Mouse (Mus musculus) CH12.LX (cell line): ENCODE results near the gene Mgat5.

Source experiments
- BHLHE40 ChIP-seq: IDR thresholded peaks from 2 replicates; pipeline ENCODE4 v1.6.1; 2011; ENCODE audit warnings: mild to moderate bottlenecking, low read depth, low read length, improper control_type of control experiment
- CHD1 ChIP-seq: IDR thresholded peaks from 2 replicates; pipeline ENCODE4 v1.6.1; 2012; ENCODE audit warnings: low read depth, low read length, improper control_type of control experiment, inconsistent platforms
- CTCF ChIP-seq, 2 experiments: IDR thresholded peaks in 1 of 2; conservative IDR thresholded peaks in 1 of 2; 2 replicates each; pipeline ENCODE4 v1.5.1; 2011 to 2012; ENCODE audit warnings: low read depth in 2 of 2, low read length in 2 of 2, improper control_type of control experiment in 1 of 2, inconsistent platforms in 1 of 2, mild to moderate bottlenecking in 1 of 2, moderate library complexity in 1 of 2
- ETS1 ChIP-seq: conservative IDR thresholded peaks from 2 replicates; pipeline ENCODE4 v1.6.1; 2012; ENCODE audit warnings: low read depth, mild to moderate bottlenecking, inconsistent platforms, low read length, improper control_type of control experiment, moderate library complexity
- HCFC1 ChIP-seq: IDR thresholded peaks from 2 replicates; pipeline ENCODE4 v1.6.1; 2012; ENCODE audit warnings: low read depth, mild to moderate bottlenecking, inconsistent platforms, low read length, improper control_type of control experiment
- IRF4 ChIP-seq: IDR thresholded peaks from 2 replicates; pipeline ENCODE4 v1.6.1; 2014; ENCODE audit warnings: low read depth, mild to moderate bottlenecking, inconsistent platforms, low read length, improper control_type of control experiment
- NELFE ChIP-seq: IDR thresholded peaks from 2 replicates; pipeline ENCODE4 v1.6.1; 2011; ENCODE audit warnings: low read depth, low read length, improper control_type of control experiment
- POLR2A ChIP-seq: IDR thresholded peaks from 2 replicates; pipeline ENCODE4 v1.6.1; 2011; ENCODE audit warnings: low read depth, mild to moderate bottlenecking, improper control_type of control experiment, low read length
- RCOR1 ChIP-seq: conservative IDR thresholded peaks from 2 replicates; pipeline ENCODE4 v1.6.1; 2012; ENCODE audit warnings: low read depth, mild to moderate bottlenecking, inconsistent platforms, low read length, improper control_type of control experiment
- TCF12 ChIP-seq: IDR thresholded peaks from 2 replicates; pipeline ENCODE4 v1.6.1; 2014; ENCODE audit warnings: low read depth, mild to moderate bottlenecking, inconsistent platforms, low read length, improper control_type of control experiment
- ZNF384 ChIP-seq: IDR thresholded peaks from 2 replicates; pipeline ENCODE4 v1.6.1; 2012; ENCODE audit warnings: low read depth, low read length, improper control_type of control experiment, inconsistent platforms

DNA sequence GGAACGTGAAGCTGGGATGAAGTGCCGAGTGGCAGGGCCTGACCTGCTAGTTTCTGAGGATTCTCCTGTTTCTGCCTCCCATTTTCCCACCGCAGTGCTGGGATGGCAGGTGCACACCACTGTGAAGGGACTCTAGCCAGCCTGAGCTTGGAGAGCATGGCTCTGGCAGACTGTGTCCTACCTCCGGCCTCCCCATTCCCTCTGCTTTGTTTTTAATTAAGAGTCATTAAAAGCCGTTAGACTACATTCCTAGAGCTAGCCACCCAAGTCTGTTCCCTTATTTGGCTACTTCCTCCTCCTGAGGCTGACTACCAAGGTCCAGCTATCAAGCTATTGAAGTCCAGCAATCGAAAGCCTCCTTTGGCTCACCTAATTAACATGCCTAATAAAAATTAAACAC, 56.2 kb downstream of the Mgat5 start:
- no peak for TF ChIP-seq ETS1
- no peak for TF ChIP-seq IRF4
- TF ChIP-seq POLR2A: no peak
- no peak for TF ChIP-seq TCF12
- no peak for TF ChIP-seq BHLHE40
- no peak for TF ChIP-seq CTCF (conservative IDR thresholded peaks at IDR 0.05 in 1 of 2, IDR thresholded peaks at IDR 0.05 in 1 of 2; ENCODE audit: low read depth in 2 of 2, low read length in 2 of 2)
- no peak for TF ChIP-seq NELFE
- no peak for TF ChIP-seq RCOR1
- no peak for TF ChIP-seq ZNF384
- TF ChIP-seq CHD1: no peak
- TF ChIP-seq HCFC1: no peak
